Mouse (Mus musculus) ES-E14 (cell line): ENCODE data around the gene Prkar1b.

Source experiments
- HCFC1 ChIP-seq: IDR thresholded peaks from 2 replicates; pipeline ENCODE4 v1.6.1; 2012; ENCODE audit warnings: low read length, inconsistent platforms, borderline replicate concordance; ENCODE audit not compliant: insufficient read depth
- ZC3H11A ChIP-seq: IDR thresholded peaks from 2 replicates; pipeline ENCODE4 v1.6.1; 2012; ENCODE audit warnings: low read depth, mild to moderate bottlenecking, inconsistent platforms, low read length, borderline replicate concordance
- ZNF384 ChIP-seq: IDR thresholded peaks from 2 replicates; pipeline ENCODE4 v1.6.1; 2012; ENCODE audit warnings: low read depth, low read length, inconsistent platforms

DNA sequence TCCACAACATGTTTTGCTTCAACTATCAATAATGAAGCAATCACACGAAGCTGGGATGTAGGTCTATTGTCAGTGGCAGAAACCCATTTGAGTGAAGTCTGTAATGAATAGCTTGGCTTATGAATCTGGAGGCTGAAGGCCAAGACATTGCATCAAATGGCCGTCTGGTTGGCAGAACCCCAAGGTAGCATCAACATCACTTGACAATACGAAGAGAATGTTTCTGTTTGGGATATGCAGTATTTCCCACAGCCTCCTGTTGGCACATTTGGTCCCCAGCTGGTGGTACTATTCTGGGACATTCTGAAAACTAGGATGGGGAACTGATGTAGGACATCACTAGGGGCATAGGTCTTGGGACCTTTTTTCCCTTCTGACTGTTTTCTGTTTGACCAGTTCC lies 5.9 kb downstream of the Prkar1b start:
- TF ChIP-seq ZC3H11A (no peak), HCFC1 (no peak), ZNF384 (no peak)
